Mouse (Mus musculus) intestine, embryonic 16.5 days (tissue): ENCODE measurements around the gene 1700015F17Rik. TPM values are rescaled to one million over a fixed set of nuclear protein-coding genes. Genes with fewer than 3 reads are reported as not detected.

Experiments used
- ATAC-seq: fragments of 200-750 bp; cut with Nextera tagmentation; 2 replicates; pipeline ENCODE4 v1.8.0; 2017; ENCODE audit warnings: moderate TSS enrichment, moderate library complexity
- H3K27ac ChIP-seq: fragments of 300-500 bp; sonication (generic); 2 replicates; pipeline ENCODE4 v1.5.1; 2014; ENCODE audit warnings: mild to moderate bottlenecking, low read length
- H3K27me3 ChIP-seq: fragments of 300-500 bp; sonication (generic); replicated peaks from 2 replicates; pipeline ENCODE4 v1.6.1; 2014; ENCODE audit warnings: low read length, control low read depth, mixed read lengths; ENCODE audit not compliant: control insufficient read depth, insufficient read depth
- H3K36me3 ChIP-seq: fragments of 300-500 bp; sonication (generic); 2 replicates; pipeline ENCODE4 v1.6.1; 2014; ENCODE audit warnings: low read length, control low read depth; ENCODE audit not compliant: control insufficient read depth, insufficient read depth
- H3K4me1 ChIP-seq: fragments of 300-500 bp; sonication (generic); 2 replicates; pipeline ENCODE4 v1.6.1; 2014; ENCODE audit warnings: low read length, control low read depth, mixed read lengths; ENCODE audit not compliant: control insufficient read depth, insufficient read depth
- H3K4me2 ChIP-seq: fragments of 300-500 bp; sonication (generic); 2 replicates; pipeline ENCODE4 v1.6.1; 2014; ENCODE audit warnings: low read depth, low read length, control low read depth
- H3K4me3 ChIP-seq: fragments of 300-500 bp; sonication (generic); 2 replicates; pipeline ENCODE4 v1.5.1; 2014; ENCODE audit warnings: mild to moderate bottlenecking, low read length
- H3K9ac ChIP-seq: fragments of 300-500 bp; sonication (generic); 2 replicates; pipeline ENCODE4 v1.6.1; 2014; ENCODE audit warnings: low read depth, low read length
- H3K9me3 ChIP-seq: fragments of 300-500 bp; sonication (generic); 2 replicates; pipeline ENCODE4 v1.6.1; 2016; ENCODE audit warnings: low read length, control low read depth; ENCODE audit not compliant: control insufficient read depth
- WGBS: fragments of 180-500 bp; shearing (Covaris S2); extraction: QIAGEN DNeasy Blood & Tissue Kit; methylation state at CpG from one replicate; pipeline ENCODE4 v1.1.7; 2014; 5-methylcytosine and 5-hydroxymethylcytosine counted together
- polyA plus RNA-seq: library from polyadenylated mRNA; unstranded; fragments of >200 nt; fragmentation: Nextera tagmentation; extraction: Ambion mirVana; gene quantifications from 2 replicates; pipeline ENCODE4 v1.2.1, GENCODE M21; 2015

Gene 1700015F17Rik
- polyA plus RNA-seq, 1 experiment from 2014 or later = not detected

DNA sequence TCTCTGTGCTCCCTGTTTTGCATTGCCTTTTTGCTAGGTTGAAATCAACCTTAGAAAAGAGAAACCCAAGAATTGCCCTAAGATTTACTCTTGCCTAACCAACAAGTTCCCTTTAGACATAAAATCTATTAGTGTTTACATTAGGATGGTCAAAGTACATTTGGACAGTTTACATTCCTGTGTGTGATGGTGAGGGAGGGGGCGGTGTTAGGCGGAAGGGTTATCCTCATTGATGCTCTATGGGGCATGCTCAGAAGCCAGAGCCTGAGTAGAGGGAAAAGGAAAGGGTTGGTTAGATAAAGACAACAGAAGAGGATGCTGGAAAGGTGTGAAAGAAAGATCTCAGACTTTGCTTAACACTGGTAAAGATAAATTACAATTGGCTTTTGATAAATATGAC, 67.1 kb downstream of the 1700015F17Rik start:
- Histone ChIP-seq H3K9ac (no peak overlapping the region), H3K36me3 (no peaks in the 10 kb centered on the region), H3K27me3 (no peaks in the 10 kb centered on the region), H3K27ac (no peak overlapping the region), H3K9me3 (no peaks in the 10 kb centered on the region), H3K4me3 (no peak overlapping the region), H3K4me2 (no peak overlapping the region), H3K4me1 (peaks cover 7% of the 10 kb centered on the region)
- no peak for ATAC-seq
- WGBS = 54% methylated on average over 2 of the region's 2 CpGs

- no peak overlapping the region for H3K4me3 ChIP-seq
- WGBS = 70% methylated on average over 4 of the region's 4 CpGs
- no peak for ATAC-seq
Measured at GRCm38 (mm10) chr5:5401986-5402385, 77.0 kb downstream of the 1700015F17Rik start.

GRCm38 (mm10) chr5:5392786-5393185, 86.2 kb downstream of the 1700015F17Rik start:
- Histone ChIP-seq H3K27me3 (no peaks in the 10 kb centered on the region), H3K4me3 (no peak overlapping the region), H3K4me2 (no peak overlapping the region), H3K27ac (no peak overlapping the region), H3K9ac (no peak overlapping the region), H3K4me1 (no peaks in the 10 kb centered on the region), H3K36me3 (no peaks in the 10 kb centered on the region), H3K9me3 (no peaks in the 10 kb centered on the region)
- ATAC-seq = no peak
- 19% methylated on average over 3 of the region's 3 CpGs for WGBS

More at GRCm38 (mm10) chr5:5401986-5402385, 77.0 kb downstream of the 1700015F17Rik start:
- H3K27me3 ChIP-seq = no peaks in the 10 kb centered on the region
- no peaks in the 10 kb centered on the region for H3K36me3 ChIP-seq
- no peaks in the 10 kb centered on the region for H3K4me1 ChIP-seq
- H3K4me2 ChIP-seq = no peak overlapping the region
- no peaks in the 10 kb centered on the region for H3K9me3 ChIP-seq
- H3K9ac ChIP-seq = no peak overlapping the region
- H3K27ac ChIP-seq = no peak overlapping the region

Other genes with a start within 250 kb of the 1700015F17Rik start
- 8.2 and 8.9 TPM in 2 replicates for gene Cdk14, start 58.8 kb downstream of the 1700015F17Rik start, polyA plus RNA-seq
- 27.3 and 27.6 TPM in 2 replicates for gene Cldn12, start 35.8 kb upstream of the 1700015F17Rik start, polyA plus RNA-seq
- gene Gtpbp10, start 80.4 kb upstream of the 1700015F17Rik start, polyA plus RNA-seq = 24.9 and 26.1 TPM in 2 replicates
- 1.5 TPM in 2 replicates for gene Gm8773, start 94.7 kb upstream of the 1700015F17Rik start, polyA plus RNA-seq
- 0.94 and 1.0 TPM in 2 replicates for gene Cfap69, start 185.1 kb upstream of the 1700015F17Rik start, polyA plus RNA-seq
- 9.1 and 9.2 TPM in 2 replicates for gene Steap2, start 215.4 kb upstream of the 1700015F17Rik start, polyA plus RNA-seq